ENCODE assay signal across 21 mouse cellular contexts in genomic region chr2:129832993-129833392, GRCm38 (mm10).
"Had no signal": no experiment of that assay in that cellular context is flagged by ENCODE, and none has a peak within 500 bp of the region (broad histone marks: within the 10 kb centered on the region; RNA-seq: fewer than 3 reads in every experiment).

No protein-coding gene starts in this region.

- H3K27me3 ChIP-seq: liver, embryonic 13.5 days; liver, embryonic 15.5 days; lung, embryonic 15.5 days; megakaryocyte, embryonic 14.5 days; midbrain, embryonic 12.5 days; midbrain, embryonic 15.5 days; neural tube, embryonic 12.5 days had no signal

- DNase-seq: liver, embryonic 13.5 days; liver, postnatal 0 days; lung, adult 2 months; lung, postnatal 14 days; lung, postnatal 36 days; retina, postnatal 1 day; right cerebral cortex, adult 18-20 months; right cerebral cortex, postnatal 25 days; right cerebral cortex, postnatal 4 days; spleen, adult 18-20 months; thymus, adult 2 months; thymus, postnatal 14 days; thymus, postnatal 36 days had no signal

- H3K9me3 ChIP-seq: liver, embryonic 13.5 days; liver, embryonic 15.5 days; lung, embryonic 15.5 days; megakaryocyte, embryonic 14.5 days; midbrain, embryonic 12.5 days; midbrain, embryonic 15.5 days; neural tube, embryonic 12.5 days had no signal

- H3K9ac ChIP-seq: liver, embryonic 13.5 days; liver, embryonic 15.5 days; liver, postnatal 0 days; lung, embryonic 15.5 days; midbrain, embryonic 12.5 days; midbrain, embryonic 15.5 days; neural tube, embryonic 12.5 days had no signal

- H3K4me3 ChIP-seq: liver, embryonic 13.5 days; liver, embryonic 15.5 days; lung, embryonic 15.5 days; megakaryocyte, embryonic 14.5 days; midbrain, embryonic 12.5 days; midbrain, embryonic 15.5 days; neural tube, embryonic 12.5 days had no signal

- H3K4me1 ChIP-seq: liver, embryonic 13.5 days; liver, embryonic 15.5 days; lung, embryonic 15.5 days; midbrain, embryonic 12.5 days; midbrain, embryonic 15.5 days; neural tube, embryonic 12.5 days had no signal

- ATAC-seq: liver, postnatal 0 days; midbrain, embryonic 15.5 days had no signal

- H3K4me2 ChIP-seq: liver, embryonic 11.5 days; liver, embryonic 13.5 days; liver, embryonic 15.5 days; lung, embryonic 15.5 days; midbrain, embryonic 12.5 days; midbrain, embryonic 15.5 days; neural tube, embryonic 12.5 days had no signal

- H3K27ac ChIP-seq: liver, embryonic 13.5 days; liver, embryonic 15.5 days; lung, embryonic 15.5 days; macrophage; midbrain, embryonic 12.5 days; midbrain, embryonic 15.5 days; neural tube, embryonic 12.5 days had no signal
